Mouse (Mus musculus): Measurements from ENCODE around the gene Jazf1.

Gene Jazf1

GRCm38 (mm10) chr6:52934021-52934420 is 134.4 kb downstream of the Jazf1 start:
- POLR2A ChIA-PET, result interaction anchor here in 1 of 4 experiments (1.1 kb wide), 1 partner anchor 17 kb away, joined by 3 read pairs; no protein-coding TSS in a partner anchor
- CTCF ChIA-PET, result interaction anchor here in 2 of 4 experiments (1.3 to 2.1 kb wide), 3 partner anchors 14 to 53 kb away, joined by 3 to 6 read pairs (median 4); no protein-coding TSS in a partner anchor

DNA sequence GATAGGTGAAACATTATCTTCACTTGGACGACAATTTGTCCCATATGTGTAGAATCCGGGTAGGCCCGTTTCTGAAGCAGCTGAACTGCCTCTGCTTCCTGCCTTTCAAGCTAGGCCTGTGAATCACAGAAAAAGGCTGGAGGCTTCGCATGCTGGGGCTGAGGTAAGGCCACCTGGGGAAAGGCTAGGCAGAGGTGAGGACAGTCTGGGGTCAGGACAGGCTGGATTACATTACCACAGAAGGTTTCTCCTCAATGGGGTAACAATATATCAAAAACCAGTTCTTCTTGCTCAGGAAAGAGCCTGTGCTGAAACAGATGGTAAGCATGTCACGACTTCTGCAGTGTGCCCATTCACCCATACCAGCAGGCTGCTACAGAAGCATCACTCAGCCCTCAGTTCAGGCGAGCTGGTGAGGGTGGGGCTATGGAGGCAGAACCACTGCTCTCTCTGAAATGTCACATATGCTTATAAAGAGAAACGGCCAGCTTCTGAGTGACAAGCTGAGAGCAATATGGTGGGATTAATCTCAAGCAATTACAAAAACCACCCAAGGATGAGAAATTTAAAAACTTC is 135.7 kb downstream of the Jazf1 start:
- ChIA-PET CTCF (interaction anchor here in 2 of 4 experiments (0.6 to 1.4 kb wide), 2 partner anchors 55 kb away, joined by 3 to 4 read pairs; no protein-coding TSS in a partner anchor), POLR2A (no interaction called here)

- ChIA-PET CTCF (no interaction called here), POLR2A (interaction anchor here in 1 of 4 experiments (1.2 kb wide), 1 partner anchor 104 kb away, joined by 3 read pairs; no protein-coding TSS in a partner anchor)
Measured at GRCm38 (mm10) chr6:52929358-52929757, 139.1 kb downstream of the Jazf1 start.

DNA sequence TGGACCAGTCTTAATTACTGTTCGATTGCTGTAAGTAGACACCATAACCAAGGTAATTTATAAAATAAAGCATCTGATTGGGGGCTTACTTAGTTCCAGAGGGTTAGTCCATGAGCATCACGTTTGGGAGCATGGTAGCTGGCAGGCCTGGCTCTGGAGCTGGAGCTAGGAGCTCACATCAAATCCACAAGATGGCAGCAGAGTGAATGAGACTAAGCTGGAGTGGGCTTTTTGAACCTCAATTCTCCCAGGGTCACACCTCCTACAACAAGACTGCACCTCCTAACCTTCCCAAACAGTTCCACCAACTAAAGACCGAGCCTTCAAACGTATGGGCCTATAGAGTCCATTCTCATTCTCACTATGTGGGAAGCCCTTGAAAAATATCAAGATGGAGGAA is 141.5 kb downstream of the Jazf1 start:
- CTCF ChIA-PET, result interaction anchor here (0.6 to 2.5 kb wide), 17 partner anchors 12 to 1125 kb away, joined by 3 to 21 read pairs (median 4); no protein-coding TSS in a partner anchor

DNA sequence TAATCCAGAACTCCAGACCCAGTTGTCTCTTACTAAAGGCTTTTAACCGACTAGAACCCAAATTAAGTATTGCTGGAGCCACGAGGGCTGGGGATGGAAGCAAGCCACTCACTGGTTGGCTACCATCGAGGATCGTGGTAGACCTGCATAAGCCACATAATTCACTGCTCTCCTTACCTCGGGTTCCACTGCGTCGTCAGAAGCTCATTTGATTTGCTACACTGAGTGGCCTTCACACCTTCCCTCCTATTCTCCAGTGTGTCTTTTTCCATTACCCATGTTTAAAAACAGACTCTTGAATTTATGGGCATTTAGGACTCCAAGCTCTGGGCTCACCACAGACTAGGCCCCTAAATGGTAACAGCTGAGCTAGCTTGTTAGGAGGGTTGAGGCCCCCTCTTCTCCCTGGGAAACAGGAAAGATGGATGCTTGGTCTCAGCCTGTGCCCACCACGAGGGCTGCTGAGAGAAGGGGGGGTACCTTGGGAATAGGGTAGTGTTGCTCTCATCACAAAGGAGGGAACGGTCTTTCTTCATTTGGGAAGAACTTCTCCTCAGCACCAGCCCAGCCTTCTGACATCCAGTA is 142.9 kb downstream of the Jazf1 start:
- ChIA-PET POLR2A (no interaction called here), CTCF (interaction anchor here (0.6 to 0.9 kb wide), 5 partner anchors 44 to 648 kb away, joined by 3 to 5 read pairs (median 3); no protein-coding TSS in a partner anchor)

More for the DNA sequence above, 141.5 kb downstream of the Jazf1 start:
- POLR2A ChIA-PET, result no interaction called here

DNA sequence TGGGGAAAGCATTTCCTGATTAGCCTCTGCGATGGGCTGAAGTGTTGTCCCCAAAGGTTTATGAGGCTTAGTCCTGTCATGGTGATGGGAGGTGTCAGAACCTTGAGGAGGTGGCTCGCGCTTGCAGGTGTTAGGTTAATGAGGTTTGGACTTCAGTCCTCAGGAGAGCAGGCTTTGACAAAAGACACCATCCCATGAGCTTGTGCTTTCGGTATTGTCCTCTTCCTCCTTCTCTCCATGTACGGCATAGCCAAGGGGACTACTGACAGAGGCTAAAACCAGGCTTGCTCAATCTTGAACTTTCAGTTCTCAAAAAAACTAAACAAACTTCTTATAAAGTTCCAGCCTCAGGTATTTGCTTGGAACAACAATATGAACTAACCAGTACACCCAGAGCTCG is 147.2 kb downstream of the Jazf1 start:
- CTCF ChIA-PET, result interaction anchor here in 1 of 4 experiments (1.1 to 4.5 kb wide), 2 partner anchors 78 to 664 kb away, joined by 3 to 24 read pairs; no protein-coding TSS in a partner anchor
- POLR2A ChIA-PET, result no interaction called here

- CTCF ChIA-PET, result interaction anchor here in 2 of 4 experiments (1.1 to 4.5 kb wide), 3 partner anchors 77 to 664 kb away, joined by 3 to 24 read pairs (median 7); partner anchors contain the start of gene Hoxa13 (in 1 of the 2)
- POLR2A ChIA-PET, result interaction anchor here in 1 of 4 experiments (0.5 kb wide), 1 partner anchor 212 kb away, joined by 3 read pairs; no protein-coding TSS in a partner anchor
Measured at GRCm38 (mm10) chr6:52920719-52921118, 147.7 kb downstream of the Jazf1 start.

DNA sequence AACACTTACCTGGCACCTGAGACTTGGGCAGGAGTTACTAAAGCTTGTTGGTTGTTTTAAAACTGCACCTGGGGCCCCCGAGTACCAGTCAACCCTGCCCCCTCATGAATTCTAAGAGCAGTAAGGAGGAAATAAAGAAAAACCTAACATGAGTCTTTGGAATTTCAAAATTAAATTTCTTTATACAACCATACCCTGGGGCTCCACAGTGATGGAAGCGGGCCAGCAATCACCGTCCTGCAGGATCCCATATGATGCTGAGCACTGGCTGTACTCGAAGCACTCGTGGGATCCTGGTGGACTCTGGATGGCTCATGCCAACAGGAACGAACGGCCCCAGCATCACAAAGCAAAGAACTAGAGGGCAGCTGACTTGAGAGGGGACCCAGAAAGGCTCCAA is 149.0 kb downstream of the Jazf1 start:
- POLR2A ChIA-PET, result interaction anchor here in 1 of 4 experiments (0.6 to 1.2 kb wide), 2 partner anchors 27 to 124 kb away, joined by 3 read pairs; no protein-coding TSS in a partner anchor
- CTCF ChIA-PET, result interaction anchor here in 3 of 4 experiments (0.9 to 4.5 kb wide), 12 partner anchors 15 to 662 kb away, joined by 3 to 24 read pairs (median 5); partner anchors contain the start of gene Hoxa13 (in 1 of the 3)

DNA sequence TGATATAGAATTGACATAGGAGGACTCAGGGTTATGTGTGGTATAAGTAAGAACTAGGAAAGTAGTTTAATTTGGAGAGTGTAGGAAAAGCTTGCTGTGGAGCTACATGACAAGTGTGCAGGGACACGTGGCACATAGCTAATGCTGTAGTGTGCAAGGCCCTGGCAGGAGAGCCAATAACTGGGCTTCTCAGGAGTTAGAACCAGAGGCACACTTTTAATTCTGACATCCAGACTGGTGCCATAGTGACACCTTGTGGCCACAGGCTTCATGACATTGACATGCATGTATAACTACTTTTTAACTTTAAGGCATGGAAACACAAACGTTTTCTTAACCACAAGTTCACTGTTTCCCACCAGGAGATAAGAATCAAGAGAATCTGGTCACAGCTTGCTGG is 149.5 kb downstream of the Jazf1 start:
- POLR2A ChIA-PET, result interaction anchor here in 1 of 4 experiments (1.2 kb wide), 1 partner anchor 27 kb away, joined by 3 read pairs; no protein-coding TSS in a partner anchor
- CTCF ChIA-PET, result interaction anchor here in 3 of 4 experiments (0.8 to 4.5 kb wide), 12 partner anchors 63 to 662 kb away, joined by 3 to 24 read pairs (median 6); partner anchors contain the start of gene Hoxa13 (in 1 of the 3)

- CTCF ChIA-PET, result interaction anchor here in 2 of 4 experiments (1.5 to 4.5 kb wide), 2 partner anchors 74 to 75 kb away, joined by 5 to 24 read pairs; no protein-coding TSS in a partner anchor
Measured at GRCm38 (mm10) chr6:52917471-52917870, 151.0 kb downstream of the Jazf1 start.

DNA sequence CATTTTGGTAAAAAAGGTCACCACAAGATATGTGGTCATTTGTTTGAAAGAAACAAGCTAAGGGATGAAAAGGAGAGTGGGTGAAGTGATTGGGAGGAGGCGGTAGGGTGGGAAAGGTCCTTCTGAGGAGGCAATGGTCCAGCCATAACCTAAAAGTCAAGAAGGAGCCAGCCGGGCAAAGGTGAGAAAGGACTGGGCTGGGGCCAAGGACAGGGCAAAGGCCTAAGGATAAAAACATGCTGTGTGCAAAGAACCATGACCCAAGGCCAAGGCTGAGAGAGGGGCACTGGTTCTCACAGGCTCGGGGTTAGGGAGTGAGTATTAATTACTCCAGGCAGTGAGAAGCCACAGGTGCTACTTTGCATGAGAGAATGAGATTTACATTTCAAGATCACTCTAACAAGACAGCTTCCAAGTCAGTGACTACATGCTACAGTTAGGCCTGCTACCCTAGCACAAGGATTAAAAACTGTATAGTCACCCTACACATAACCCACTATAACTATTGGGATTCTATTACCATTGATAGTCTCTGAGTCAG is 151.5 kb downstream of the Jazf1 start:
- ChIA-PET POLR2A (no interaction called here), CTCF (interaction anchor here in 1 of 4 experiments (1.8 kb wide), 1 partner anchor 660 kb away, joined by 4 read pairs; no protein-coding TSS in a partner anchor)

More at GRCm38 (mm10) chr6:52917471-52917870, 151.0 kb downstream of the Jazf1 start:
- POLR2A ChIA-PET, result interaction anchor here in 1 of 4 experiments (0.5 kb wide), 1 partner anchor 885 kb away, joined by 3 read pairs; no protein-coding TSS in a partner anchor

- CTCF ChIA-PET, result interaction anchor here in 1 of 4 experiments (0.5 kb wide), 1 partner anchor 44 kb away, joined by 3 read pairs; no protein-coding TSS in a partner anchor
- POLR2A ChIA-PET, result no interaction called here
Measured at GRCm38 (mm10) chr6:52914921-52915320, 153.5 kb downstream of the Jazf1 start.

DNA sequence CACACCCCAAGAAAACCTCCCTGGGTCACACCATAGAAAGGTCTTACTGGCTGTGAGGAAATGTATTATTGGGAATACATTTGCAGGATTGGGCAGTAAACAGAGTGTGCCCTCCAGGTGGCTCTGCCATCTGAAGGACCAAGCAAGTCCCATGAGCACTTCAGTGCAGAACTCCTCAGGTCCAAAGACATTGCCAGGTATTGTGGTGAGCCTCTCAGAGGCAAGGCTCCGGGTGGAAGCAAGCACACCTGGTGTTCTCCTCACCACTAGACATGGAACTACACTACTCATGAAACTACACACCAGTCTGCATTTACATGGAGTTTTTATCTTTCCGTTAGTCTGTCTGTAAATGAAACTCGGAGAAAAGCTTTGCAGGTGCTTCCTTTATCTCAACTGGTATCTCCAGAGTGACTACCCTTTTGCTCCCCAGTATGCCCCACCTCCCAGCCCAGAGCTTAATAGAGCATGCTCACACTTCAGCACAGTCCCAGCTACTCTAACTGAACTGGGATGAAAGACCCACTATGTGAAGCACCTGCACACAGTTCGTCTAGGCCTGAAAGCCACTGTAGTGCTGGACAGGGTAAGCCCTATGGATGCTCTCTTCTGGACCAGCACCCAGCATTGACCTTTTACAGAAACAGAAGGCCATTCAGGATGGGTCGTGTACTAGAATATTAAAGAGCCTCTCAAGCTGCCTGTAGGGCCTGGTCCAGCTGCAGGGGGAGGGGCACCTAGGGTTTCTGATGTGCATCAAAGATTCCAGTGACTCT is 156.1 kb downstream of the Jazf1 start:
- ChIA-PET POLR2A (no interaction called here), CTCF (interaction anchor here in 1 of 4 experiments (1.0 kb wide), 1 partner anchor 75 kb away, joined by 3 read pairs; no protein-coding TSS in a partner anchor)

- CTCF ChIA-PET, result interaction anchor here in 1 of 4 experiments (0.7 kb wide), 1 partner anchor 116 kb away, joined by 3 read pairs; no protein-coding TSS in a partner anchor
- POLR2A ChIA-PET, result interaction anchor here in 1 of 4 experiments (0.7 kb wide), 1 partner anchor 273 kb away, joined by 4 read pairs; no protein-coding TSS in a partner anchor
Measured at GRCm38 (mm10) chr6:52906801-52907200, 161.6 kb downstream of the Jazf1 start.

GRCm38 (mm10) chr6:52905100-52905499 is 163.3 kb downstream of the Jazf1 start:
- POLR2A ChIA-PET, result no interaction called here

GRCm38 (mm10) chr6:52903226-52903960 is 165.0 kb downstream of the Jazf1 start:
- CTCF ChIA-PET, result interaction anchor here in 1 of 4 experiments (0.6 kb wide), 1 partner anchor 520 kb away, joined by 3 read pairs; no protein-coding TSS in a partner anchor

More at GRCm38 (mm10) chr6:52905100-52905499, 163.3 kb downstream of the Jazf1 start:
- CTCF ChIA-PET, result interaction anchor here in 1 of 4 experiments (0.6 to 0.7 kb wide), 2 partner anchors 62 to 173 kb away, joined by 3 to 4 read pairs; no protein-coding TSS in a partner anchor

DNA sequence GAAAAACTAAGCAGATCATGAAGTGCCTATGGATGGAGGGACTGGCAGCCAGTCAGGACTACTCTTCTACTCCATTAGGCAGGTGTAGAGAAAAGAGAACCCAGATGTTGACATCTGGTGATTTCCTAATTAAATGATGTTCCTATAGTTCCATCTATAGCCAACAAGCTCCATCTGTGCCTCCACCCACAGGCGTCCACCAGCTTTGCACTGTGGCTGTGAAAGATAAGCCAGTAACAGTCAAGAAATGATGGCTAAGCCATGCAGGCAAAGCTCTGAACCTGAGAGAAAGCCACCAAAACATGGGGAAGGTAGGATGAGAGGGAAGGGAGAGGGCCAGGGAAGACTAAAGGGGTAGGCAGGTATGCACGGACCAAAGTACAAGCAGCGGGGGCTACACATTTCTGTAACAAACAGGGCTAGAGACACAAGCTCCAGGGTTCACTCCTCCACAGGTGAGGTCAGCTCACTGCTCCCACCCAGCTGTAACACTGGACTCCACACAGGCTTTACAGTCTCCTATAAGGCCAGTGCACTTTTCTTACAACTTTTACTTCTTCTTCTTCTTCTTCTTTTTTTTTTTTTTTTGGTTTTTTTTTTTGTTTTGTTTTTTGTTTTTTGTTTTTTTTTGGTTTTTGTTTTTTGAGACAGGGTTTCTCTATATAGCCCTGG is 168.7 kb downstream of the Jazf1 start:
- ChIA-PET POLR2A (no interaction called here), CTCF (interaction anchor here in 2 of 4 experiments (0.7 to 1.3 kb wide), 2 partner anchors 65 to 87 kb away, joined by 3 to 8 read pairs; no protein-coding TSS in a partner anchor)

More at GRCm38 (mm10) chr6:52903226-52903960, 165.0 kb downstream of the Jazf1 start:
- POLR2A ChIA-PET, result interaction anchor here in 1 of 4 experiments (0.6 kb wide), 1 partner anchor 56 kb away, joined by 3 read pairs; no protein-coding TSS in a partner anchor
